Mouse (Mus musculus) heart, postnatal 36 days (tissue): ENCODE measurements around the gene Gan. TPM values are rescaled to one million over a fixed set of nuclear protein-coding genes. Genes with fewer than 3 reads are reported as not detected.

Experiments used
- DNase-seq, 2 experiments: peaks; one replicate each; pipeline ENCODE4 v3.0.0; 2021 to 2022
- intact Hi-C: fragments of 180-260 bp; cut with DNase I; formaldehyde crosslinking; loops from one replicate; pipeline ENCODE4 v1.15.1; 2025
- total RNA-seq, 2 experiments: library from RNA; stranded (reverse); gene quantifications; 2 replicates each; pipeline ENCODE4 v1.2.3; 2021

The Gan gene
- total RNA-seq, 2 experiments from 2014 or later: 4.5 to 5.1 TPM

DNA sequence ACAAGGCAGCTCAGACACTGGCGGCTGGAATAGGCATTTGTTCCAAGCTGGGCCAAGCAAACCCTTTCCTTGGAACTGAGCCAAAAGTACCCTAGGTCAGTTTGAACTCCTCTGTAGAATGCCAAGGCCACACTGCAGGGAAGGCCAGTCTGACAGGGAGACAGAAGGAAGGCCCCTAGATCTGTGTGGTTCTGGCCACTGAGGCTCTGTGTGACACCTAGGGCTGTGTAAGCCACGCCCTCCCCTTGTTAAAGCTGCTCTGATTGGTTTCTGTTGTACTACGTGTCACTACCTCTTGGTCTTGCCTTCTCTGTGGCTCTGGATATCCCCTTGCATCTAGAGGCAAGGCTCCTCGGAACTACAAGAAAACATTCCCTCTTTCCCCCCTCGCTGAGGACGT lies 86.7 kb downstream of the Gan start:
- intact Hi-C loops: no loop called here
- no peak for DNase-seq

DNA sequence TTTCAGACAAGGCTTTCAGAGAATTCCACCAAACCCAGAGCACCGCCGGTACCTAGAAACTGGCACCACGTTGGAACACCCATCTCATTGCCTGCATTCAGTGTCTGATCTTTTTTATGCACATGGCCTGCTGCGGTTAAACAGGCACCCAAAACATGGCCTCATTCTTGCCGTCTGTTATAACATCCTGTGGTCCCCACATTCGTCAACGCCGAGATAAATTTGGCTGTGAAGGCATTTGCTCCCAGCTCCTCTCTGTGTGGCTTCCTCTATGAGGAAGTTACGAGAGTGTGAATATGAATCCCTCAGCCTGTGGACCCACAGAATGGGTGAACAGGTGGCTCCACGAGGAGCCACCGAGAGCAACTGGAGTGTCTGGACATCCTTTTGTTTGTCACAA lies 90.4 kb downstream of the Gan start:
- intact Hi-C loops: no loop called here
- no peak for DNase-seq

DNA sequence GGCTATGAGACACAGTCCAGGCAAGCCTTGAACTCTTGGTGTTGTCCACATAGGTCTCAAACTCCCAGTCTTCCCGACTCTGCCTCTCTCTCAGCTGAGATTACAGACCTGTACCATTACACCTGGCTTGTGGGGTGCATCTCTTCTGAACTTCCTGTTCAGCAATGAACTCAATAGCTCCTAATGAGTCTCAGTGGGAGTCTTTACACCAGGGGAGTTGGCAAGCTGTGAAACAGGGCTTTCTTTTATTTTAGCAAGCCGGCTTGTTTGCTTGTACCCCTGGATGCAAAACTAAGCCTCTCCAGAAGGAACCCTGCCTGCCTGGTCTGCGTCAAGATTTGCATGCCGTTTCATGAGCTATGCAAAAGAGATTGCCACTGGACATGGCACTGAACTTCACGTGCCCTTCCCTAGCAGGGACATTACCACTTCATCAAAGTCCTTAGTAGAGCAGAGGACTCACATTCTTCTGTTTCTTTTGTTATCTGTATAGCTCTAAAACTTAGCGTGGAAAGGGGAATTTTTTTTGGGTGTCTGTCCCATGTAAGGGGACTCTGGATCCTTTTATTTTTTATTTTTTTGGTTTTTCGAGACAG lies 93.2 kb downstream of the Gan start:
- intact Hi-C loops: no loop called here
- DNase-seq: no peak

DNA sequence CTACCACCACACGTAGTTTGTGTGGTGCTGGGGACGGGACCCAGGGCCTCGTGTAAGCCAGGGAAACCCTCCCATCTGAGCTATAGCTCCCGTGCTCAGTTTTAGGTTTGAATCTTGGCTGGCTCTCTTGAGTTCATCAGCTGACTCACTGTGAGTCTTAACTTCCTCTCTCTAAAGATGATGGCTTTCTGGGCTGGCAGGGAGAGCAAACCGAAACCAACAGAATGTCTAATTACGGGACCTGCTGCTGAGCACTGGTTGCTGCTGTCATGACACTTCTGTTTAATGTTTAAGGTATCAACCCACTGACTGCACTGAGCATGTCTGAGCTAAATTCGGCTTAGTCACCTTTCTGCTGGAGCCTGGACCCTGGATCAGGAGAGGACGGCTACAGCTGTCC lies 94.7 kb downstream of the Gan start:
- intact Hi-C loops: no loop called here
- DNase-seq: no peak

DNA sequence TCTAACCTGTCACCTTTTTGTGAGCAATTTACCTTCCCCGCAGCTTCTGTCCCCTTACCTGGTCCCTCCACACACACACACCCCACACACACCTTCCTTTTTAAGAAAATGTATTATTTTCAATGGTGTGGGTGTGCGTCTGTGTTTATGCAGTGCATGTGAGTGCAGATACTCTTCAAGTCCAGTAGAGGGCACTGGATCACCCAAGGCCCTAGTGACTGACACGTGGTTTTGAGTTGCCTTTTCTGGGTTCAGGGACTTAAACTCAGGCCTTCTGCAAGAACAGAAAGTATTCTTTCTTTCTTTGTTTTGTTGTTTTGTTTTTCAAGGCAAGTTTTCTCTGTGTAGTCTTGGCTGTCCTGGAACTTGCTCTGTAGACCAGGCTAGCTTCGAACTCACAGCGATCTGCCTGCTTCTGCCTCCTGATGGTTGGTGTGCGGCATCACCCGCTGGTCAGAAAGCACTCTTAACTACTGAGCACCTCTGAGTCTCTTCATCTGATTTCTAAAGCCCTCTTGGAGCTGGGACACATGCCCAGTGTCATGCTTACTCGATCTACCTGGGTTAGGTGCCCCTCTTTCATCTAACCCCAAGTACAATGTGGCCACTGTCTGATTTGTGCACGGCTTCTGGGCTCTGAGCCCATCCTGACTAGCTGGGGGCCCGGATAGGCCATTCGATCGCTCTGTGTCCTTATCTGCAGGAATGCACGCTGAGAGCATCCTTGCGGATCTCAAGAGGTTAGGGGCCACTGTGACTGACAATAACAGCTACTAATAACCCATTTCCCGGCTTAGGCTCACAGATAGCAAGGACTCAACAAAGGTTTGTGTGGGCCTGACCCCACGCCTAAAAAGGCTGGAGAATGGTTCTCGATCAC lies 95.7 kb downstream of the Gan start:
- intact Hi-C loops: no loop called here
- no peak for DNase-seq

DNA sequence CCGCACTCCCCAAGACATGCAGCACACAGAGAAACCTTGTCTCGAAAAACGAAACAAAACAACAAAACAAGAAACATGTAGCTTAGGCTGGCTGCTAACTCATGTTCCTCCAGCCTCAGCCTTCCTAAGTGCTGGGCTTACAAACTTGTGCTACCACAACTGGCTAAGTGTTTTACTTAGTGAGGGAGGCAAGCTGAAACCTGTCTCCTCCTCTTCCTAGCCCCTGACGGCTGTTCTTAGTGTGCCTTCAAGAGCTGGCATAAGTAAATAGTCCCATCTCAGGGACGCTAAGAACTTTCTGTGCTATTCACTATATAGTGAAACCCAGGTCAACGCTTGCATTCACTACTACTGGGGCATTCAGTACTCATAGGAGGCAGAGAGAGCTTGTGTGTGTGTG lies 96.6 kb downstream of the Gan start:
- DNase-seq: no peak
- intact Hi-C loops: no loop called here

DNA sequence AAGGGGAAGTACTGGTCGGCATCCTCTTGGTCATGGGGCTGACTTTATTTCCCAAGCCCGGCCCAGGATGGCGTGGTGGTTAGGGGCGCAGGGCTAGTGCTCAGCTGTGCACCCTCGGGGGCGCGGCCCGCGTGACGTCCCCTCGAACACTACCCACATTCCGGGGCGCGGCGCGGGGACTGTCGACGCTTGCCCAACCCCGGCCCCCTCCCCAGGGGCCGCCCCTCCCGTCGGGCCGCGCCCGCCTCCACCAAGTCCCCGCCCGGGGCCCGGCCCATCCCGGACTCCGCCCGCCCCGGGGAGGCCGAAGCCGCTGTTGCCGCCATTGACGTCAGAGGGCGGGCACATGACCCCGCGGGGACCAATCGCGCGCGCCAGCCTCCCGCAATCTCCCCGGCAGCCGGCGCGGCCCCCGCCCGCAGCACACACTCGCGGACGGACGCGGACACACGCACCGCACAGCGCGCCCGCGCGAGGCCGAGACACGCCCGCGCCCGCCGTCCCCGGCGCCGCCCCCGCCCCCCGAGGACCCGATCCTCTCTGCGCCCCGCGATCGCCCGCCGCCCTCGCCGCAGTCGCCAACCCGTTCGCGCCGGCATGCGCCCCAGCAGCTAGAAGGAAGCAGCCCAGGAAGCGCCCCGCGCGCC lies 98.5 kb downstream of the Gan start:
- intact Hi-C loops: loop anchor here (2.0 to 5.0 kb wide), 2 partner anchors 42 to 111 kb away; no protein-coding TSS in a partner anchor
- peak; percentile 95 to 96 for DNase-seq

DNA sequence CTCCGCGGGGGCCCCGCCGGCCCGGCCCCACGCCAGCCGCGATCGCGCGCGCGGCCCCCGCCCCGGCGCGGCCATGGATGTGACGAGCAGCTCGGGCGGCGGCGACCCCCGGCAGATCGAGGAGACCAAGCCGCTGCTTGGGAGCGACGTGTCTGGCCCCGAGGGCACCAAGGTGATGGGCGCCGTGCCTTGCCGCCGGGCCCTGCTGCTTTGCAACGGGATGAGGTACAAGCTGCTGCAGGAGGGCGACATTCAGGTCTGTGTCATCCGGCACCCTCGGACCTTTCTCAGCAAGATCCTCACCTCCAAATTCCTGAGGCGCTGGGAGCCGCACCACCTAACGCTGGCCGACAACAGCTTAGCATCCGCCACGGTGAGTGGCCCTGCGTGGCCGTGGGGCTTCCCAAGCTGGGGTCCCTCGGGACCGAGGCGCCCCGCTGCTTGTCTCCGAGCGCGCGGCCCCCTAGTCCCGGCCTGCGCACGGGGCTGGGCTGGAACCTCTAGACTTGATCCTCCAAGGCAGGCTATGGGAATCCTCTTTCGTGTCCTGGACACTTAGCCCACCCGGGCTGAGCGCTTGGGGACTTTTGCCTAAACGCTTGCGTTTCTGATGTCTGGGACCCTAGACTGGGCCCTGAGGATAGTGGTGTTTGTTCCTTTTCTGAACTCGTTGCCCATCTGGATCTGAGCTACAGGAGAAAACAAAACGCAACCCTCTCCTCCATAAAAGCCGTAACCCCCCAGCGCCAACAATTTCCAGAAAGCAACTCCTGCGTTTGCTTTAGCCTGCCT lies 99.3 kb downstream of the Gan start, which contains the start of gene Cmip:
TSS of gene Cmip (plus strand) at position 36 of the 792 bp plus-strand sequence.
- DNase-seq: peak; percentile 41 to 59
- intact Hi-C loops: loop anchor here (2.0 to 5.0 kb wide), 2 partner anchors 42 to 110 kb away; no protein-coding TSS in a partner anchor

DNA sequence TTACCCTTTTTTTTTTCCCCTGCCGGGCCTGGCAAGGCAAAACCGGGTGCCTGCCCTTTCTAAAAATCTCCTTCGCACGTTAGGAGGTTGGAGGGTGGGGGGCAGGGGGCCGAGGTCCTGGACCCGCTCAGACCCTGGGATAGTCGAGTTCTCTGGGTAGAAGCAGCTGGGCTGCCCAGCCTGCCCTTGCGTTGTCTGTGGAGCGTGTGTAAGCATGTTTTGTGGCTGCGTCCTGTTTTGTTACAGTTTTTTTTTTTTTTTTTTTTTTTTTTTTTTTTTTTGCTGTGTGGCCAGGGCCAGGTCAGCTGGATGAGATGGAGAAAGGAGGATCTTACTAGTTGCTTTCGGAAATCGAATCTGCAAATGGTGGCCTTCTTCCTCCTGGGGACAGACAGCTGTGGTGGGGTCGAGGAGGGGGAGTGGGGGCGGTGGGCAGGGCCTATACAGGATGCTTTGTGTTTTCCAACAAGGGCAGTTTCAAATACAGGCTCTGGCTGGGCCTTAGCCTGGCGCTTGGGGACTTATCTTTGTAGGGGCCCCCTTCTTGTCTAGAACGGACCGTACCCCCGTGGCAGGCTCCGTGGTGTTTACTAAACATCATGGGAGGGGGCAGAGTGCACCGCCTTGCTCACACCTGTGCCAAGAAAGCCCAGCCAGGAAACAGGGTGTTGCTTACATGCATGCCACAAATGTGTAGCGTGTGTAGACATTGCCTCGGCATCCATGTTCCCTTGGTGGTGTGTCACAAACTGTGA lies 100.1 kb downstream of the Gan start:
- intact Hi-C loops: loop anchor here (2.0 to 5.0 kb wide), 4 partner anchors 41 to 109 kb away; no protein-coding TSS in a partner anchor
- DNase-seq: peak; percentile 31 to 46

DNA sequence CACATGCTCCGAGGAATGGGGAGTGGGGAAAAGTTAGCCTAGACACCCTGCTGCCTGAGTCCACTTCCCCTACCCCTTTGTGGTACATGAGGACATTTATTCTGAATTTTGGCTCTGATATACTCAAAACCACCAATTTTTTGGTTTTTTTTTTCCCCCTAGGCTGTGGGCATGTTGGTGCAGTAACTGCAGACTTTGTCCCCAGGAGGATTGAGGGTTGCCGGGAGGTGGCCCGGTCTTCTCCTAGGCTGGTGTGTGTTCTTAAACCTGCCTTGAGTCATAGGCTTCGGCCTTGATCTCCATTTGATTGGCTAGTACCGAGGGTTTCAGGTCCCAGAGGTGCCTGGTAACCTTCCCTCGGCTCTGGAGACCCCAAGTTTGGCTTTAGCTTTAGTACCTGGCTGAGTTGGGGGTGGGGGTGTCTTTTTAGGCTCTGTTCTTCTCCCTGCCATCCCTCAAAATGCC lies 100.7 kb downstream of the Gan start:
- intact Hi-C loops: loop anchor here (2.0 to 5.0 kb wide), 3 partner anchors 80 to 109 kb away; no protein-coding TSS in a partner anchor
- no peak for DNase-seq

DNA sequence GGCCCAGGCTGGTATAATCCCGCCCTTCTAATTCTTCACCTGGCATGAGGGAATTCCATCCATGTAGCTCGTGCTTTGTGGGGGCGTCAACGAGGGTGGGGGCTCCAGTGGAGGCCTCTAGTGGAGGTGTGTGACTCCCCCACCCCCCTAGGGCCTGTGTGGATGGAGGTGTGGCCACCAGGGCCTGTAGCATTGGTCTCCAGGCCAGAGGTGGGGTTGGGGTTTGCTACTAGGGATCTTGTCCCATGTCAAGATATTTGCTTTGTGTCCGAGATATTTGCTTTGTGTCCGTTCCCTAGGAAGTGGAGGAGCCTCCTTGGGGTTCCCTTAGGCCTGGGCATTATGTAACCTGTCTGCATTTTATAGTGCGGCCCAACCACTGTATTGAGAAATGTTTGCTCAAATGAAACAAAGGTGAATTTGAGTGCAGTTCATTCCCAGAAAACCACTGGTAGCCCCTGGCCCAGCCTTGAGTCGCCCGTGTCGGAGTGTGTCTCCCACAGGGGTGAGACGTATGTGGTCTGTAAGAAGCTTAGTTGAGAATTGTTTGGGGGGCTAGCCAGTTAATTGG lies 101.6 kb downstream of the Gan start:
- no peak for DNase-seq
- intact Hi-C loops: loop anchor here (2.0 to 5.0 kb wide), 3 partner anchors 79 to 108 kb away; no protein-coding TSS in a partner anchor

DNA sequence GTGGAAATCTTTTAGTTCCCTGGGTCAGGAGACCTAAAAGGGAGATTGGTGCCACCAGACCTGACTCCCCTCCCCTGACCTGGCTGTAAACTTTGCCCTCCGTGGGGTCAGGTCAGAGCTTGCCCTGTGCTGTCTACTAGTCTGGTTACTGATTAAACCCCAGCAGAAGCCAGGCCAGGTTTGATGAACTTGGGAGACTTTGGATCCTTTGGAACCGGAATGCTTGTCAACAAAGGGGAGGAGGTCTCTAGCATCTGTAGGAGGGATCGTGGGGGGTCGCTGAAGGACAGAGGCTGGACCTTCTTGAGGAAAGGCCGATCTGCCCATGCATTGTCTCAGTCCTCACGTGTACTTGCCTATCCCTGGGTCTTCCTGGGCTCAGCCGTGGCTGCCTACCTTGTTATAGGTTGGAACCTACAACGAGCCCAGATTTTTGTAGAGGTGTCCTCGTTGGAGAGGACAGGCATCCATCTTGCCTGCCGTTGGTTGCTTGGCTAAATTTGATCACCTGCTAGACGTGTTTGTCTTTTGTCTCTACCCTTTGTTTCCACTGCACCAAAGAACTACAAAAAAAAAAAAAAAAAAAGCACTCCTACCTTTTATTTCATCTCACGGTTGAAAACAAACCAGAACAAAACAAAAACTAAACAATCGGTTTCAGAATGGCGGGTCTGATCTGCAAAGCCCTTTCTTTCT lies 102.4 kb downstream of the Gan start:
- no peak for DNase-seq
- intact Hi-C loops: no loop called here

DNA sequence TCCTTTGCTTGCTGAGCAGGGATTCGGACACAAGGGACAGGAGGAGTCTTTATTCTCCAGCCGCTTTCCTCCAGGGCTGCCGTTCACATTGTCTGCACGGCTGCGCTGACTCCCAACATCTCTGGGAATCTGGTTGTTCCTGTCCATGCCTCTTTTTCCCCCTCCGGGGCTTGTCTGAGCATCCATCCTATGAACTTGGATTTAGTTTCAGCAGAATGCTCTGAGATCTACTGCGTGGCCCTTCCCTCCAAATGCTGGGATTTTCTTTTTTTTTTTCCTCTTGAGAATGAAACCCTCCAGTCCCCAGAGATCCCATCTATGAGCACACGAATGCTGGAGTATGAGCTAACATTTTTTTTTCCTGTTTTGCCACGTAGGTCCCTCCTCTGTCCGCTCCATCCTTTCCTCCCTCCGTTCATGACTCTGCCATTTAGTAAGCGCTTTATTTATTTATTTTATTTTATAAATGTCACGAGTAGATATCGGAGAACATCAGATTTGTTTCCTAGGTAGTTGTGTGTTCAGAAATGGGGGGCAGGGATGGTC lies 103.1 kb downstream of the Gan start:
- intact Hi-C loops: no loop called here
- no peak for DNase-seq

DNA sequence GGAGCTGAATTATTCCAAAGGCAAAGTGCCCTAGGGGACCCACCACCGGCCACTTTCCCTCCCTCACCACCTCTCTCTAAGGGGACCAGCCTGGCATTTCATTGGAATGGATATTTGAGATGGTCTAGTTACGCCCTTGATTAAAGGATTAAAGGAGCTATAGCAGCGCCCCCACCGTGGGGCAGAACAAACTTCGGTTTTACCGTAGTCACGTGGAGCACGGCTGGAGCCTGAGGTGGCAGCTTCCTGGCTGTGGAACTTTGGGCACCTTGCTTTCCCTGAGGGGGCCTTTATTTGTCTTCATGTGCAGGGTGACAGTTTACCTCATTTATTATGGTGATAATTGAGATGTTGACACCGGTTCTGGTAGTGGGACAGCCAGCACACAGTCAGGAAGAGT lies 103.8 kb downstream of the Gan start:
- intact Hi-C loops: no loop called here
- DNase-seq: no peak

DNA sequence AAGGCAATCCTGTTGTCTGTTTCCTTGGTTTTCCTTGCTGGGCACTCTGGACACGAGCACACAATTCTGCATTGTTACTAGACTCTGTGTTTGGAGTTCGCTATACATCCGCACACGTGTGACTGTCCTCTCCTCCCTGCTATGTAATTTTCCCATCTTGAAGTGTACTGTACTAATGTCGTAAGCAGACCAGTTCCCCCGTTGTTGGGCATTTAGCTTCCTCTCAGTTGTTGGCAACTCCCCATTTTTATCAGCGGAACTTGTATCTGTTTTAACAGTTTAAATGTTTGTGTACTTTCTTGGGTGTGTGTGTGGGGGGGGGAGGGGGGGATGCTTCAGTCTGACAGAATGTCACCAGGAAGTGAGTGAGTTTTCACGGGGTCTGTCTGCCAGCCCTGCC lies 104.8 kb downstream of the Gan start:
- intact Hi-C loops: no loop called here
- DNase-seq: no peak

DNA sequence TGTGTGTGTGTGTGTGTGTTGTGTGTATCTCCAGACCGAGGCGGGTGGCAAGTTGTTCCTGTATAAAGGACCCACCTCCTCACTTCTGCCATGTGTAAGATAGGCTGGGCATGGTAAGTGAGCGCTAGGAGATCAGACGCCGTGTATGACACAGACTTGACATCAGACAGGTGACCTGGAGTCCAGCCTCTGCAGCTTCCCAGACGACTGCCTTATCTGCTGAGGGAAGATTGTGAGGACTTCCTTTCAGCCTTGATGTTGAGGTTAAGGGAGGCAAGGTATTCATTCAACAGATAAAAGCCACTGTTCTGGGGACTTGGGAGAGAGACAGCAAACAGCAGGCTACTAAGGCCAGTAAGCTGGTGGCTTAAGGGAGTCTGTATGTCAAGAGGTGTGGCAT lies 105.5 kb downstream of the Gan start:
- DNase-seq: no peak
- intact Hi-C loops: no loop called here

DNA sequence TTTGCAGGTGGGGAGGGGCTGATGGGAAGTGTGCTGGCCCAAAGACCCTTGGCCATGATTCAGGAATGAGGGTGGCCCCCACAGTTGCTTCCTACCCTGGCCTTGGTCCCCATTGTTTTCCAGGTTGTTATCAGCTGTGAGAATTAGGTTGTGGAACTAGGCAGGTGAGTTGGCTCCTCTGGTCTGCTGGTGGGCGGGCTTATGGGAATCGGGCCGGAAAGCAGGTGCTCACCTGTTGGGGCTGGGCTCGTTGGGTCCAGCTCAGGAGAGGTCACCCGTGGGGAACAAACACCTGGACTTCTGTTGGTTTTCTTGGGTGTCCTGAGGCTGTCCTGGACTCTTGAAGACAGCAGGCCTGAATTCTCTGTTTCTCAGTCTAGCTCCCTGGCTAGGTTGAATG lies 107.1 kb downstream of the Gan start:
- DNase-seq: no peak
- intact Hi-C loops: no loop called here
